Mouse (Mus musculus): ENCODE measurements around the gene Cpm.
"Not testable (repeated sequence)": the region's sequence is repeated elsewhere in the genome, so short reads cannot be mapped to it uniquely, and the experiment has no call there.

Cpm gene

GRCm38 (mm10) chr10:117594291-117594850 lies 34.9 kb upstream of the Cpm start:
- no peak for DNase-seq

GRCm38 (mm10) chr10:117594913-117595312 lies 34.4 kb upstream of the Cpm start:
- no peak for DNase-seq

GRCm38 (mm10) chr10:117595442-117596164 lies 33.7 kb upstream of the Cpm start:
- DNase-seq: no peak

GRCm38 (mm10) chr10:117596165-117596735 lies 33.0 kb upstream of the Cpm start:
- no peak for DNase-seq

GRCm38 (mm10) chr10:117596771-117597324 lies 32.5 kb upstream of the Cpm start:
- no peak for DNase-seq

GRCm38 (mm10) chr10:117597371-117598265 lies 31.7 kb upstream of the Cpm start:
- not testable (repeated sequence) for DNase-seq

- no peak for DNase-seq
These were observed 30.9 kb upstream of the Cpm start for GRCm38 (mm10) chr10:117598266-117598950.

GRCm38 (mm10) chr10:117598951-117599572 lies 30.2 kb upstream of the Cpm start:
- DNase-seq: not testable (repeated sequence)

GRCm38 (mm10) chr10:117601146-117602035 lies 27.9 kb upstream of the Cpm start:
- DNase-seq: no peak

- no peak for DNase-seq
These were observed 26.8 kb upstream of the Cpm start for GRCm38 (mm10) chr10:117602325-117603129.

- DNase-seq: no peak
These were observed 26.0 kb upstream of the Cpm start for GRCm38 (mm10) chr10:117603130-117603833.

GRCm38 (mm10) chr10:117603834-117604623 lies 25.3 kb upstream of the Cpm start:
- DNase-seq: no peak

GRCm38 (mm10) chr10:117604624-117605282 lies 24.5 kb upstream of the Cpm start:
- no peak for DNase-seq

- DNase-seq: no peak
These were observed 23.7 kb upstream of the Cpm start for GRCm38 (mm10) chr10:117605283-117606243.

GRCm38 (mm10) chr10:117606423-117606822 lies 22.9 kb upstream of the Cpm start:
- DNase-seq: no peak

- DNase-seq: no peak
These were observed 22.1 kb upstream of the Cpm start for GRCm38 (mm10) chr10:117607051-117607803.

All from cerebellum, adult 18-20 months (tissue).